ENCODE assay signal across 7 mouse cellular contexts in the genomic region with DNA sequence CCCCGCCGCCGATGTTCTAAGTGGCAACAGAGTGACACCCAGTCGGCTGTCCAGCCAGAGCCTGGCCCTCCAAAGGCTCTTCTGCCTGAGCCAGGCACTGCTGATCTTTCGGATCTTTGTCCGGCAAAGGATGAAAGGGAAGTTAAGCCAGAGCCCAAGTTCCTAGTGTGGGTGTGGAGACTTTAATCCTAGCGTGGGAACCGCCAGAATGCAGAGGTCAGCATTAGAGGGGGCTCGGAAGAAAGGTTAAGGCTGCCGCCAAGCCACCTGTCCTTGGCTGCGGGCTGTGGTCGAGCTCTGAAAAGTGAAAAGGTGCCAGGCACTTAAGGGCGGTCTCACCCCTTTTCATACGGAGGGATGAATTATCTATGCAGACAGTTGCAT. TPM values are rescaled to one million over a fixed set of nuclear protein-coding genes. Genes with fewer than 3 reads are reported as not detected.
DNase-seq lines count a peak whose midpoint lies in the region; ATAC-seq and TF ChIP-seq lines count a peak whose summit lies in the region.

No protein-coding gene starts in this region.

- no peak for ATAC-seq in lung, postnatal 0 days
- no peak for ATAC-seq in embryonic facial prominence, embryonic 12.5 days (ENCODE audit: insufficient number of reproducible peaks, insufficient read depth, low FRiP score, low TSS enrichment)
- ATAC-seq in hindbrain, embryonic 15.5 days (ENCODE audit: low FRiP score, low read depth): peak; percentile 15; the same call in 1 of the 2 replicates
- peak; percentile 21; the same call in 1 of the 2 replicates for ATAC-seq in midbrain, embryonic 15.5 days (replicated peaks)

- TF ChIP-seq CTCF in lung, postnatal 0 days (IDR thresholded peaks at IDR 0.05): no peak

- H3K36me3 ChIP-seq in lung, postnatal 0 days (ENCODE audit: insufficient read depth, low read length): no peaks in the 10 kb centered on the region
- 0 out of 2 replicates have a peak, but pooled peaks cover 9% of the 10 kb centered on the region for H3K36me3 ChIP-seq in embryonic facial prominence, embryonic 12.5 days
- H3K36me3 ChIP-seq in hindbrain, embryonic 15.5 days: 0 out of 2 replicates have a peak, but pooled peaks cover 4% of the 10 kb centered on the region
- no peaks in the 10 kb centered on the region for H3K36me3 ChIP-seq in midbrain, embryonic 15.5 days (replicated peaks)

- H3K27me3 ChIP-seq in lung, postnatal 0 days (replicated peaks; ENCODE audit: insufficient read depth, low read length): no peaks in the 10 kb centered on the region
- no peaks in the 10 kb centered on the region for H3K27me3 ChIP-seq in embryonic facial prominence, embryonic 12.5 days
- no peaks in the 10 kb centered on the region for H3K27me3 ChIP-seq in hindbrain, embryonic 15.5 days
- no peaks in the 10 kb centered on the region for H3K27me3 ChIP-seq in midbrain, embryonic 15.5 days (replicated peaks)

- intact Hi-C loops in left cerebral cortex, postnatal 10 days (cut with DNase I): no loop called here

- H3K4me3 ChIP-seq in lung, postnatal 0 days (ENCODE audit: low read depth, low read length): peak overlapping the region; percentile 57
- peak overlapping the region; percentile 72 for H3K4me3 ChIP-seq in embryonic facial prominence, embryonic 12.5 days
- H3K4me3 ChIP-seq in hindbrain, embryonic 15.5 days: peak overlapping the region; percentile 59
- H3K4me3 ChIP-seq in midbrain, embryonic 15.5 days: peak overlapping the region; percentile 78

- no peak for TF ChIP-seq EP300 in lung, postnatal 0 days (IDR thresholded peaks at IDR 0.05)

- DNase-seq in lung, postnatal 0 days (ENCODE audit: low spot score): no peak
- no peak for DNase-seq in lung, postnatal 10 days
- no peak for DNase-seq in left cerebral cortex, postnatal 10 days (ENCODE audit: extremely low spot score in 1 of 2, low spot score in 2 of 2)
- DNase-seq in ovary, adult 18-20 months (ENCODE audit: low spot score): no peak

- H3K9ac ChIP-seq in lung, postnatal 0 days (replicated peaks; ENCODE audit: low read depth): no peak overlapping the region; the same call in 1 of the 2 replicates
- H3K9ac ChIP-seq in embryonic facial prominence, embryonic 12.5 days: peak overlapping the region; percentile 59
- peak overlapping the region; percentile 63 for H3K9ac ChIP-seq in hindbrain, embryonic 15.5 days
- peak overlapping the region; percentile 59 for H3K9ac ChIP-seq in midbrain, embryonic 15.5 days

- H3K27ac ChIP-seq in lung, postnatal 0 days (ENCODE audit: low read length): no peak overlapping the region
- peak overlapping the region; percentile 63; the same call in 1 of the 2 replicates for H3K27ac ChIP-seq in embryonic facial prominence, embryonic 12.5 days
- peak overlapping the region; percentile 83 for H3K27ac ChIP-seq in hindbrain, embryonic 15.5 days (replicated peaks)
- H3K27ac ChIP-seq in midbrain, embryonic 15.5 days: peak overlapping the region; percentile 87

- H3K4me2 ChIP-seq in lung, postnatal 0 days (replicated peaks; ENCODE audit: low read depth, low read length): peak overlapping the region; percentile 74
- H3K4me2 ChIP-seq in embryonic facial prominence, embryonic 12.5 days (replicated peaks): peak overlapping the region; percentile 78
- peak overlapping the region; percentile 77 for H3K4me2 ChIP-seq in hindbrain, embryonic 15.5 days
- H3K4me2 ChIP-seq in midbrain, embryonic 15.5 days: peak overlapping the region; percentile 71

- no peaks in the 10 kb centered on the region for H3K9me3 ChIP-seq in lung, postnatal 0 days (ENCODE audit: low read length)
- no peaks in the 10 kb centered on the region for H3K9me3 ChIP-seq in embryonic facial prominence, embryonic 12.5 days
- no peaks in the 10 kb centered on the region for H3K9me3 ChIP-seq in hindbrain, embryonic 15.5 days
- no peaks in the 10 kb centered on the region for H3K9me3 ChIP-seq in midbrain, embryonic 15.5 days

- 1% methylated on average over 14 of the region's 14 CpGs for WGBS in lung, postnatal 0 days
- under 1% methylated on average over 14 of the region's 14 CpGs for WGBS in embryonic facial prominence, embryonic 12.5 days
- under 1% methylated on average over 14 of the region's 14 CpGs for WGBS in hindbrain, embryonic 15.5 days
- 0% methylated on average over 14 of the region's 14 CpGs for WGBS in midbrain, embryonic 15.5 days

- peaks cover 8% of the 10 kb centered on the region; the same call in 1 of the 2 replicates for H3K4me1 ChIP-seq in lung, postnatal 0 days (ENCODE audit: insufficient read depth, low read depth, low read length)
- peaks cover 22% of the 10 kb centered on the region for H3K4me1 ChIP-seq in embryonic facial prominence, embryonic 12.5 days
- peaks cover 31% of the 10 kb centered on the region for H3K4me1 ChIP-seq in hindbrain, embryonic 15.5 days (replicated peaks)
- peaks cover 26% of the 10 kb centered on the region for H3K4me1 ChIP-seq in midbrain, embryonic 15.5 days

RNA-seq across cellular contexts. Expression of a gene that starts 5.5 kb away (rescaled TPM):
- polyA plus RNA-seq in lung, postnatal 0 days (2015; fragmentation: Nextera tagmentation; extraction: Ambion mirVana): 4.2 and 5.0 TPM in 2 replicates
- 26.0 and 26.9 TPM in 2 replicates for polyA plus RNA-seq in embryonic facial prominence, embryonic 12.5 days (2016; fragmentation: Nextera tagmentation; extraction: Ambion mirVana)
- not detected in 2 replicates for polyA plus RNA-seq in hindbrain, embryonic 15.5 days (2015; fragmentation: Nextera tagmentation; extraction: Ambion mirVana)
- polyA plus RNA-seq in midbrain, embryonic 15.5 days (2015; fragmentation: Nextera tagmentation; extraction: Ambion mirVana): not detected in 2 replicates
- total RNA-seq in left cerebral cortex, postnatal 10 days (2021): not detected

RNA-seq across cellular contexts. Expression of a gene that starts 28.7 kb away (rescaled TPM):
- 25.2 and 26.0 TPM in 2 replicates for polyA plus RNA-seq in lung, postnatal 0 days (2015; fragmentation: Nextera tagmentation; extraction: Ambion mirVana)
- polyA plus RNA-seq in embryonic facial prominence, embryonic 12.5 days (2016; fragmentation: Nextera tagmentation; extraction: Ambion mirVana): 69.9 and 71.9 TPM in 2 replicates
- 86.5 and 88.3 TPM in 2 replicates for polyA plus RNA-seq in hindbrain, embryonic 15.5 days (2015; fragmentation: Nextera tagmentation; extraction: Ambion mirVana)
- polyA plus RNA-seq in midbrain, embryonic 15.5 days (2015; fragmentation: Nextera tagmentation; extraction: Ambion mirVana): 86.1 and 91.0 TPM in 2 replicates
- total RNA-seq in left cerebral cortex, postnatal 10 days (2021): 100 to 1,000 TPM in 1 of 2 experiments, 10 to 100 TPM in 1; 96.8 to 102 TPM

RNA-seq across cellular contexts. Expression of a gene that starts 30.1 kb away (rescaled TPM):
- 3.4 and 3.7 TPM in 2 replicates for polyA plus RNA-seq in lung, postnatal 0 days (2015; fragmentation: Nextera tagmentation; extraction: Ambion mirVana)
- 5.5 and 5.6 TPM in 2 replicates for polyA plus RNA-seq in embryonic facial prominence, embryonic 12.5 days (2016; fragmentation: Nextera tagmentation; extraction: Ambion mirVana)
- polyA plus RNA-seq in hindbrain, embryonic 15.5 days (2015; fragmentation: Nextera tagmentation; extraction: Ambion mirVana): 6.2 and 7.5 TPM in 2 replicates
- polyA plus RNA-seq in midbrain, embryonic 15.5 days (2015; fragmentation: Nextera tagmentation; extraction: Ambion mirVana): 7.9 and 8.0 TPM in 2 replicates
- total RNA-seq in left cerebral cortex, postnatal 10 days (2021): 10 to 100 TPM; 27.2 to 28.2 TPM

RNA-seq across cellular contexts. Expression of a gene that starts 30.5 kb away (rescaled TPM):
- not detected in 2 replicates for polyA plus RNA-seq in lung, postnatal 0 days (2015; fragmentation: Nextera tagmentation; extraction: Ambion mirVana)
- polyA plus RNA-seq in embryonic facial prominence, embryonic 12.5 days (2016; fragmentation: Nextera tagmentation; extraction: Ambion mirVana): 1.6 and 2.3 TPM in 2 replicates
- polyA plus RNA-seq in hindbrain, embryonic 15.5 days (2015; fragmentation: Nextera tagmentation; extraction: Ambion mirVana): 0.52 and 0.92 TPM in 2 replicates
- 0.53 and 0.93 TPM in 2 replicates for polyA plus RNA-seq in midbrain, embryonic 15.5 days (2015; fragmentation: Nextera tagmentation; extraction: Ambion mirVana)
- total RNA-seq in left cerebral cortex, postnatal 10 days (2021): under 1 TPM in 1 of 2 experiments, not detected in 1; 0.26 TPM

RNA-seq across cellular contexts. Expression of a gene that starts 32.8 kb away (rescaled TPM):
- 6.5 and 7.1 TPM in 2 replicates for polyA plus RNA-seq in lung, postnatal 0 days (2015; fragmentation: Nextera tagmentation; extraction: Ambion mirVana)
- 12.8 and 14.3 TPM in 2 replicates for polyA plus RNA-seq in embryonic facial prominence, embryonic 12.5 days (2016; fragmentation: Nextera tagmentation; extraction: Ambion mirVana)
- polyA plus RNA-seq in hindbrain, embryonic 15.5 days (2015; fragmentation: Nextera tagmentation; extraction: Ambion mirVana): 10.2 and 11.0 TPM in 2 replicates
- polyA plus RNA-seq in midbrain, embryonic 15.5 days (2015; fragmentation: Nextera tagmentation; extraction: Ambion mirVana): 10.4 and 10.8 TPM in 2 replicates
- total RNA-seq in left cerebral cortex, postnatal 10 days (2021): 10 to 100 TPM; 28.6 to 30.8 TPM

Comparison
In these comparisons a context has a peak if more than half of its experiments do, and no peak if none do; other contexts are left out.
1. ATAC-seq: peak in hindbrain, embryonic 15.5 days (single experiment) and midbrain, embryonic 15.5 days (single experiment); none in lung, postnatal 0 days (single experiment) and embryonic facial prominence, embryonic 12.5 days (single experiment).
2. Peak in every context shown above with its lines, with median percentiles within 50 percentile points of each other: H3K4me2 ChIP-seq and H3K4me3 ChIP-seq.